ENCODE assay signal across 12 mouse cellular contexts in the genomic region with DNA sequence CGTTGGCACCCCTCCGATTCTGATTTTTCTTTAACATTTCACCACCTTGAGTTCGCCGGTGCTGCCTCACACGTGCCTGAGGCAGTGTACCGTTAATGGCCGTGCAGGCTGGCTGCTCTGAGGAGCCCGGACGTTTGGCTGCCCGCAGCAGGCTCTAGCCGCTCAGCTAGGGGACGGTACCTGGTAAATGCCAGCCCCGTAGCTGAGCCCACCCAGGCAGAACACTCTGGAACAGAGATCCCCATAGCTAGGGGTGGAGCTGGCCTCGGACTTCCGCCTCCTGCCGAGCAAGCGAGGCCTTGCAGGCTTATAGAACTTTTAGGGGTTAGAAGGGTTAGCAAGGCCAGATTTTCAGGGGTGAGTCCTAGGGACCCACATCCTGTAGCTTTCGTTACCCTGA.
DNase-seq lines count a peak whose midpoint lies in the region; ATAC-seq and TF ChIP-seq lines count a peak whose summit lies in the region.
"Had no signal": no experiment of that assay in that cellular context is flagged by ENCODE, and none has a peak within 500 bp of the region (broad histone marks: within the 10 kb centered on the region; RNA-seq: fewer than 3 reads in every experiment).

No protein-coding gene starts in this region.

- WGBS in forebrain, embryonic 11.5 days = 64% methylated on average over 18 of the region's 18 CpGs
- 64% methylated on average over 18 of the region's 18 CpGs for WGBS in forebrain, embryonic 13.5 days
- 63% methylated on average over 18 of the region's 18 CpGs for WGBS in midbrain, embryonic 11.5 days
- WGBS in midbrain, postnatal 0 days = 42% methylated on average over 18 of the region's 18 CpGs
- WGBS in kidney, embryonic 14.5 days = 62% methylated on average over 18 of the region's 18 CpGs

- no peak overlapping the region for H3K9ac ChIP-seq in forebrain, embryonic 11.5 days (ENCODE audit: low read length)
- no peak overlapping the region for H3K9ac ChIP-seq in forebrain, embryonic 13.5 days
- H3K9ac ChIP-seq in midbrain, embryonic 11.5 days (ENCODE audit: low read length) = no peak overlapping the region
- no peak overlapping the region for H3K9ac ChIP-seq in midbrain, postnatal 0 days (replicated peaks; ENCODE audit: low read length, poor library complexity, severe bottlenecking)
- H3K9ac ChIP-seq in kidney, embryonic 14.5 days (ENCODE audit: low read depth, low read length) = no peak overlapping the region
- H3K9ac ChIP-seq: hindbrain, embryonic 14.5 days; lung, embryonic 14.5 days had no signal

- no peaks in the 10 kb centered on the region for H3K9me3 ChIP-seq in forebrain, embryonic 11.5 days (ENCODE audit: control insufficient read depth, low read length)
- H3K9me3 ChIP-seq in forebrain, embryonic 13.5 days (replicated peaks) = no peaks in the 10 kb centered on the region
- no peaks in the 10 kb centered on the region for H3K9me3 ChIP-seq in midbrain, embryonic 11.5 days (ENCODE audit: control insufficient read depth, low read length)
- H3K9me3 ChIP-seq in midbrain, postnatal 0 days (ENCODE audit: low read length) = no peaks in the 10 kb centered on the region
- no peaks in the 10 kb centered on the region for H3K9me3 ChIP-seq in kidney, embryonic 14.5 days (ENCODE audit: control insufficient read depth, low read length)

- DNase-seq in forebrain, embryonic 11.5 days (ENCODE audit: low spot score) = no peak
- no peak for DNase-seq in midbrain, embryonic 11.5 days (ENCODE audit: low spot score, missing footprints)
- DNase-seq in midbrain, postnatal 0 days (ENCODE audit: low spot score) = no peak
- peak; percentile 17 for DNase-seq in testis, postnatal 14 days (ENCODE audit: low spot score)
- no peak for DNase-seq in neural tube, embryonic 10.5 days (ENCODE audit: extremely low spot score, low spot score)
- DNase-seq in adrenal gland, postnatal 4 days (ENCODE audit: low spot score in 2 of 2) = no peak
- DNase-seq: lung, embryonic 14.5 days; right cerebral cortex, adult 18-20 months had no signal

- no peaks in the 10 kb centered on the region for H3K4me1 ChIP-seq in forebrain, embryonic 11.5 days (replicated peaks; ENCODE audit: control insufficient read depth, insufficient read depth, low read length)
- H3K4me1 ChIP-seq in forebrain, embryonic 13.5 days = no peaks in the 10 kb centered on the region
- H3K4me1 ChIP-seq in midbrain, embryonic 11.5 days (ENCODE audit: control insufficient read depth, insufficient read depth, low read length) = no peaks in the 10 kb centered on the region
- H3K4me1 ChIP-seq in midbrain, postnatal 0 days (ENCODE audit: insufficient read depth, low read length) = no peaks in the 10 kb centered on the region
- no peaks in the 10 kb centered on the region for H3K4me1 ChIP-seq in kidney, embryonic 14.5 days (ENCODE audit: control insufficient read depth, insufficient read depth, low read length)

- TF ChIP-seq CTCF in midbrain, postnatal 0 days (IDR thresholded peaks at IDR 0.05) = no peak

- H3K27ac ChIP-seq in forebrain, embryonic 11.5 days (ENCODE audit: low read depth, low read length) = no peak overlapping the region
- no peak overlapping the region for H3K27ac ChIP-seq in forebrain, embryonic 13.5 days
- H3K27ac ChIP-seq in midbrain, embryonic 11.5 days (ENCODE audit: low read depth, low read length) = no peak overlapping the region
- H3K27ac ChIP-seq in midbrain, postnatal 0 days (ENCODE audit: low read depth, low read length) = no peak overlapping the region
- H3K27ac ChIP-seq in kidney, embryonic 14.5 days (ENCODE audit: low read depth, low read length) = no peak overlapping the region
- H3K27ac ChIP-seq: hindbrain, embryonic 14.5 days had no signal

- no peaks in the 10 kb centered on the region for H3K36me3 ChIP-seq in forebrain, embryonic 11.5 days (ENCODE audit: control insufficient read depth, insufficient read depth, low read length)
- peaks cover 12% of the 10 kb centered on the region; the same call in 1 of the 2 replicates for H3K36me3 ChIP-seq in forebrain, embryonic 13.5 days (ENCODE audit: poor library complexity, severe bottlenecking)
- no peaks in the 10 kb centered on the region for H3K36me3 ChIP-seq in midbrain, embryonic 11.5 days (ENCODE audit: control insufficient read depth, insufficient read depth, low read length)
- peaks cover 14% of the 10 kb centered on the region; the same call in 1 of the 2 replicates for H3K36me3 ChIP-seq in midbrain, postnatal 0 days (ENCODE audit: insufficient read depth, low read length)
- H3K36me3 ChIP-seq in kidney, embryonic 14.5 days (ENCODE audit: control insufficient read depth, insufficient read depth, low read length) = peaks cover 5% of the 10 kb centered on the region; the same call in 1 of the 2 replicates

- H3K4me2 ChIP-seq in forebrain, embryonic 11.5 days (ENCODE audit: low read depth, low read length, severe bottlenecking) = no peak overlapping the region
- H3K4me2 ChIP-seq in forebrain, embryonic 13.5 days = no peak overlapping the region
- H3K4me2 ChIP-seq in midbrain, embryonic 11.5 days = no peak overlapping the region
- H3K4me2 ChIP-seq in midbrain, postnatal 0 days (ENCODE audit: low read depth, low read length, poor library complexity, severe bottlenecking) = no peak overlapping the region
- no peak overlapping the region for H3K4me2 ChIP-seq in kidney, embryonic 14.5 days (replicated peaks; ENCODE audit: low read depth, low read length)
- H3K4me2 ChIP-seq: hindbrain, embryonic 14.5 days; lung, embryonic 14.5 days had no signal

- 0 out of 2 replicates have a peak, but pooled peaks have one; percentile 24 for ATAC-seq in forebrain, embryonic 11.5 days (replicated peaks; ENCODE audit: low FRiP score)
- no peak for ATAC-seq in forebrain, embryonic 13.5 days
- 0 out of 2 replicates have a peak, but pooled peaks have one; percentile 24 for ATAC-seq in midbrain, embryonic 11.5 days (ENCODE audit: low FRiP score)
- no peak for ATAC-seq in midbrain, postnatal 0 days (ENCODE audit: low FRiP score)
- ATAC-seq in kidney, embryonic 14.5 days (ENCODE audit: low FRiP score, low TSS enrichment) = peak; percentile 79

- H3K27me3 ChIP-seq in forebrain, embryonic 11.5 days (ENCODE audit: control insufficient read depth, insufficient read depth, low read length) = no peaks in the 10 kb centered on the region
- H3K27me3 ChIP-seq in forebrain, embryonic 13.5 days = no peaks in the 10 kb centered on the region
- H3K27me3 ChIP-seq in midbrain, embryonic 11.5 days (ENCODE audit: control insufficient read depth, insufficient read depth, low read length) = no peaks in the 10 kb centered on the region
- no peaks in the 10 kb centered on the region for H3K27me3 ChIP-seq in midbrain, postnatal 0 days (ENCODE audit: insufficient read depth, low read length)
- H3K27me3 ChIP-seq in kidney, embryonic 14.5 days (ENCODE audit: control insufficient read depth, insufficient read depth, low read length) = no peaks in the 10 kb centered on the region

- H3K4me3 ChIP-seq in forebrain, embryonic 11.5 days (ENCODE audit: low read depth, low read length) = no peak overlapping the region
- no peak overlapping the region for H3K4me3 ChIP-seq in forebrain, embryonic 13.5 days
- no peak overlapping the region for H3K4me3 ChIP-seq in midbrain, embryonic 11.5 days (ENCODE audit: low read depth, low read length)
- no peak overlapping the region for H3K4me3 ChIP-seq in midbrain, postnatal 0 days (ENCODE audit: low read depth, low read length)
- no peak overlapping the region for H3K4me3 ChIP-seq in kidney, embryonic 14.5 days (ENCODE audit: low read length)
- H3K4me3 ChIP-seq: myocyte had no signal

Comparison
In these comparisons a context has a peak if more than half of its experiments do, and no peak if none do; other contexts are left out.
1. ATAC-seq: peak in forebrain, embryonic 11.5 days (single experiment), midbrain, embryonic 11.5 days (single experiment) and kidney, embryonic 14.5 days (single experiment); none in forebrain, embryonic 13.5 days (single experiment) and midbrain, postnatal 0 days (single experiment).